Mouse (Mus musculus) lung, postnatal 0 days (tissue): ENCODE data around the gene Stxbp6.

ENCODE experiments used
- CTCF ChIP-seq: IDR thresholded peaks from 2 replicates; pipeline ENCODE4 v1.5.1; 2016; ENCODE audit warnings: antibody characterized with exemption, mild to moderate bottlenecking
- EP300 ChIP-seq: IDR thresholded peaks from 2 replicates; pipeline ENCODE4 v1.6.1; 2016; ENCODE audit warnings: antibody characterized with exemption, mild to moderate bottlenecking, control low read depth

- TF ChIP-seq EP300, result no peak
- TF ChIP-seq CTCF, result no peak
Observed at GRCm38 (mm10) chr12:44996274-44996673, 78.2 kb downstream of the Stxbp6 start.
